Mouse (Mus musculus) liver, embryonic 14.5 days (tissue): ENCODE measurements around the gene Gamt.

Experiments used
- CTCF ChIP-seq: IDR thresholded peaks from 2 replicates; pipeline ENCODE4 v1.5.1; 2016; ENCODE audit warnings: antibody characterized with exemption, low read depth, control low read depth
- EP300 ChIP-seq: IDR thresholded peaks from 2 replicates; pipeline ENCODE4 v1.6.1; 2016; ENCODE audit warnings: antibody characterized with exemption, low read depth

GRCm38 (mm10) chr10:80250059-80250458 lies 10.8 kb downstream of the Gamt start:
- TF ChIP-seq CTCF (no peak), EP300 (no peak)
